Mouse (Mus musculus): ENCODE data around the gene Fbxo47. TPM values are rescaled to one million over a fixed set of nuclear protein-coding genes. Genes with fewer than 3 reads are reported as not detected.

The Fbxo47 gene
- polyA plus RNA-seq, 1 experiment, result 0.98 TPM

DNA sequence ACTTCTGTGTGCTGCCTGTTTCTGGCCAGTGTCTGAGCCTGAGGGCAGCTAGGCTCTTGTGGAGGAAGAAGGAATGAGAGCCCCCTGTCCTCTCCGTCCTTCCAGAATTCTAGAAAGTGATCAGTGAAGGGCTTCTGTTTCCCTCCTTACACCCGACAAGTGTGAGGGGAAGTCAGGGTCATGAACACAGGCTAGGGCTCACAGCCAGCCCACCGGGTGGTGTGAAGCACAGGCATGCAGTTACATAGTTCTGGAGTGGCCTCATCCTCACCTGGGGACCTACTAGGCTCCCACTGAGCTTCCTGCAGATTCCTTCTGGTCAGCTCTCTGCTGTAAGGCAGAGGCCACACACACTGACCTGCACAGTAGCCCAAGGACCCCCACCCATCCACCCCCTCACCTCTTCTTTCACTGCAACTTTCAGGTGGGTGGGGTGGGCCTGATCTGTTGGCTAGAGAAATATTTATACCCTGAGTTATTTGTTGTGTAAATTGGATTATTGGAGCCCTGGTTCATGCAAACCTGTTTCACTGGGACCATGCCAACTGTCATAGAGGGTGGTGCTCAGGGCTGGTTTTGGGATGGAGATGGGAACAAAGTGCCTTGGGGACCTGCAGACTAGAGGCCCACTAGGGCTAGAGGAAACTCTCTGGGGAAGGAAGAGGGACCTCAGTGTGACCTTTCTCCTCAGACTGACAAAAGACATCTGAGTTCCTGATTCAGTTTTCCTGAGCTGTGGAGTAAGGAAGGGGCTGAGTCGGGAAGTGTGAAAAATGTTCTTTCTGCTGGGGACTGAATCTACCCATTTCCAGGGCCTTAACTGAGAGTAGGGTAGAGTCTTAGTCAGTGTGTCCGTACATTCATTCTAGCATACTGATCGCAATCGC lies 74.5 kb downstream of the Fbxo47 start:
- DNase-seq, result peak in 1 of 2 experiments; percentile 37
- TF ChIP-seq POLR2A (IDR thresholded peaks at IDR 0.05; ENCODE audit: borderline replicate concordance, insufficient read depth, low read length) (no peak), CTCF (IDR thresholded peaks at IDR 0.05; ENCODE audit: borderline replicate concordance, insufficient read depth, low read depth, low read length) (no peak)
- Histone ChIP-seq H3K4me1 (ENCODE audit: control insufficient read depth, insufficient read depth, low read length) (peaks cover 72% of the 10 kb centered on the region), H3K27me3 (ENCODE audit: control insufficient read depth, insufficient read depth, low read length) (no peaks in the 10 kb centered on the region), H3K4me3 (replicated peaks; ENCODE audit: insufficient read depth, low read depth, low read length) (no peak overlapping the region), H3K27ac (ENCODE audit: insufficient read depth, low read length) (peak overlapping the region; percentile 30; the same call in 1 of the 2 replicates)
- WGBS, result 57% methylated on average over 7 of the region's 7 CpGs

DNA sequence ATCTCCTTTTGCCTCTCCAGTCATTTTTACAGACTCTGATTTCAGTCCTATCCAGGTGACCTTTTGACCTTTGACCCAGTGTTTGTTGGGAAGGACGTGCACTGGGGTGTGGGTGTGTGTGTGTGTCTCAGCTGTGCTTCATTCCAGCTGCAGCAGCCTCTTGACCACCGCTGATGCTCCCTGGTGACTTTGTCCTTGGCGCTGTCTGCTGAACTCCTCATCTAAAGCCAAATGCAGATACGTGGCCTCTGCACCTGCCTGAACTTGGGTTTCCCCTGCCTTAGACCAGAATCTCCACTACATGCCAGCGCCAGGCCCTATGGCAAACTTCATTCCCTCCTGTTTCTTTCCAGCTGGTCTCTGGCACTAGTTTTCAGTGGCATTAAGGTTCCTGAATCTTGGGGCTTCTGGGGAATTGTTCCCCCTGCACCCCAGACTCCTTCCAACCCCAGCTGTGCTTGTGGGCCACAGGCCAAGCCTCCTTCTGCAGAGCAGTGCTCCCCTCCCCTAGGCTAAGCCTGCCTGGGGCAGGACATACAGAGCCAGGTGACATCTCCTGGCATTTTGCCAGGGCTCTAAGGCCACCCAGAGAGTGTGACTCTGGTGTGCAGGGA lies 75.2 kb downstream of the Fbxo47 start:
- no peak overlapping the region for H3K4me3 ChIP-seq (replicated peaks; ENCODE audit: insufficient read depth, low read depth, low read length)
- H3K4me1 ChIP-seq (ENCODE audit: control insufficient read depth, insufficient read depth, low read length), result peaks cover 70% of the 10 kb centered on the region
- 23% methylated on average over 5 of the region's 5 CpGs for WGBS
- TF ChIP-seq CTCF (IDR thresholded peaks at IDR 0.05; ENCODE audit: borderline replicate concordance, insufficient read depth, low read depth, low read length) (no peak), POLR2A (IDR thresholded peaks at IDR 0.05; ENCODE audit: borderline replicate concordance, insufficient read depth, low read length) (no peak)
- H3K27me3 ChIP-seq (ENCODE audit: control insufficient read depth, insufficient read depth, low read length), result no peaks in the 10 kb centered on the region
- H3K27ac ChIP-seq (ENCODE audit: insufficient read depth, low read length), result peak overlapping the region; percentile 30; the same call in 1 of the 2 replicates
- peak; percentile 72 to 76 for DNase-seq

DNA sequence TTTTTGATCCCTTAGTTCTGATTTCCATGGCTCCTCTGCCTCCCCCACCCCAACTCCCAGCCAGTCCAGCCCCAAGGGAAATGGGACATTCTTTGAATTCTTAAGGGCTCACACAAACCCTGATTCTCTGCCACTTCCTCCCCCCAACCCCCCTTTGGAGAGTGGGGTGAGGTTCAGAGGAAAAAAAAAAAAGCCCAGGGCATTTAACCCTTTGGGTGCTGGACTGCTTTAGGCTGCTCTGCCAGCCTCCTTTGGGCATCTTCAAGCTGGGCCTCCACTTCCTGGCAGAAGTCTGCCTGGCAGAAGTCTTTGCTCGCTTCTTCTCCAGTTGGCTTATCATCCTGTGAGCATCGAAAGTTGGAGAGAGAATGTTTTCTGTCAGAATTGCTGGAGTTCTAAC lies 75.9 kb downstream of the Fbxo47 start:
- peak in 1 of 2 experiments; percentile 25 for DNase-seq
- TF ChIP-seq POLR2A (IDR thresholded peaks at IDR 0.05; ENCODE audit: borderline replicate concordance, insufficient read depth, low read length) (no peak), CTCF (IDR thresholded peaks at IDR 0.05; ENCODE audit: borderline replicate concordance, insufficient read depth, low read depth, low read length) (no peak)
- H3K27me3 ChIP-seq (ENCODE audit: control insufficient read depth, insufficient read depth, low read length), result no peaks in the 10 kb centered on the region
- no peak overlapping the region for H3K27ac ChIP-seq (ENCODE audit: insufficient read depth, low read length)
- H3K4me3 ChIP-seq (replicated peaks; ENCODE audit: insufficient read depth, low read depth, low read length), result no peak overlapping the region
- WGBS, result 32% methylated on average over 2 of the region's 2 CpGs
- H3K4me1 ChIP-seq (ENCODE audit: control insufficient read depth, insufficient read depth, low read length), result peaks cover 65% of the 10 kb centered on the region

DNA sequence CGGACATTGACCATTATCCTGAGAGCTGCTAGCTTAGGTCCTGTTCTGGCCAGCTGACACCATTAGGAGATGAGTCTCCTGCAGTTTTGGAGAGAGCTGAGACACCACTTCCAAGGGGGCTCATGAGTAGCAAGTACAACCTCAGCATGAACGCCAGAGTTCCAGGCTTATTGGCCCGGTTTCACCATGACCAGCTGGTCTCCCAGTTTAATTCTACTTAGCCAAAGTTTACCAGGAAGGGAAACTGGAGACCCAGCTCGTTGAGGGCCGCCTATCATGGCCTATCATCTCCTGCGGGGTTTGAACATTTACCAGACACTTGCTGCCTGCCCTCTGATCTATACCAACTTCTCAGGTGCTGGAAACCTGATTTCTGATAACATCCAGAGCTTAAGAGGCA lies 76.3 kb downstream of the Fbxo47 start:
- Histone ChIP-seq H3K27ac (ENCODE audit: insufficient read depth, low read length) (peak overlapping the region; percentile 30; the same call in 1 of the 2 replicates), H3K4me1 (ENCODE audit: control insufficient read depth, insufficient read depth, low read length) (peaks cover 61% of the 10 kb centered on the region), H3K4me3 (replicated peaks; ENCODE audit: insufficient read depth, low read depth, low read length) (no peak overlapping the region), H3K27me3 (ENCODE audit: control insufficient read depth, insufficient read depth, low read length) (no peaks in the 10 kb centered on the region)
- TF ChIP-seq CTCF (IDR thresholded peaks at IDR 0.05; ENCODE audit: borderline replicate concordance, insufficient read depth, low read depth, low read length) (no peak), POLR2A (IDR thresholded peaks at IDR 0.05; ENCODE audit: borderline replicate concordance, insufficient read depth, low read length) (no peak)
- WGBS, result 15% methylated on average over 6 of the region's 6 CpGs
- DNase-seq, result peak in 1 of 2 experiments; percentile 31

DNA sequence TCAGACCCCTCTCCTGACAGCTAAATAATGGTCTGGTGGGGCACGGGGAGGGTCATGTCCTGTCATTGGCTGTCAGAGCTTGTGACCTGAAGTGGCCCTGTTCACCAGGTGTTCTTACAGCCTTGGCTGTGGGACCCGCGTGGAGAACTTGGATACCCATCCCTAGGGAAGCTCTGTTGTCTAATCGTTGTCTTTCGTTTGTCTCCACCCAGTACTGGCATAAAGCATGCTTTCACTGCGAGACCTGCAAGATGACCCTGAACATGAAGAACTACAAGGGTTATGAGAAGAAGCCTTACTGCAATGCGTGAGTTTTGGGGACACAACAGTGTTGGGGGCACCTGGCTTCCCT lies 77.4 kb downstream of the Fbxo47 start:
- H3K4me3 ChIP-seq (replicated peaks; ENCODE audit: insufficient read depth, low read depth, low read length), result no peak overlapping the region
- H3K27ac ChIP-seq (ENCODE audit: insufficient read depth, low read length), result no peak overlapping the region
- WGBS, result 50% methylated on average over 7 of the region's 7 CpGs
- DNase-seq, result no peak
- H3K4me1 ChIP-seq (ENCODE audit: control insufficient read depth, insufficient read depth, low read length), result peaks cover 62% of the 10 kb centered on the region
- no peak for TF ChIP-seq CTCF (IDR thresholded peaks at IDR 0.05; ENCODE audit: borderline replicate concordance, insufficient read depth, low read depth, low read length)
- TF ChIP-seq POLR2A (IDR thresholded peaks at IDR 0.05; ENCODE audit: borderline replicate concordance, insufficient read depth, low read length), result no peak
- no peaks in the 10 kb centered on the region for H3K27me3 ChIP-seq (ENCODE audit: control insufficient read depth, insufficient read depth, low read length)

DNA sequence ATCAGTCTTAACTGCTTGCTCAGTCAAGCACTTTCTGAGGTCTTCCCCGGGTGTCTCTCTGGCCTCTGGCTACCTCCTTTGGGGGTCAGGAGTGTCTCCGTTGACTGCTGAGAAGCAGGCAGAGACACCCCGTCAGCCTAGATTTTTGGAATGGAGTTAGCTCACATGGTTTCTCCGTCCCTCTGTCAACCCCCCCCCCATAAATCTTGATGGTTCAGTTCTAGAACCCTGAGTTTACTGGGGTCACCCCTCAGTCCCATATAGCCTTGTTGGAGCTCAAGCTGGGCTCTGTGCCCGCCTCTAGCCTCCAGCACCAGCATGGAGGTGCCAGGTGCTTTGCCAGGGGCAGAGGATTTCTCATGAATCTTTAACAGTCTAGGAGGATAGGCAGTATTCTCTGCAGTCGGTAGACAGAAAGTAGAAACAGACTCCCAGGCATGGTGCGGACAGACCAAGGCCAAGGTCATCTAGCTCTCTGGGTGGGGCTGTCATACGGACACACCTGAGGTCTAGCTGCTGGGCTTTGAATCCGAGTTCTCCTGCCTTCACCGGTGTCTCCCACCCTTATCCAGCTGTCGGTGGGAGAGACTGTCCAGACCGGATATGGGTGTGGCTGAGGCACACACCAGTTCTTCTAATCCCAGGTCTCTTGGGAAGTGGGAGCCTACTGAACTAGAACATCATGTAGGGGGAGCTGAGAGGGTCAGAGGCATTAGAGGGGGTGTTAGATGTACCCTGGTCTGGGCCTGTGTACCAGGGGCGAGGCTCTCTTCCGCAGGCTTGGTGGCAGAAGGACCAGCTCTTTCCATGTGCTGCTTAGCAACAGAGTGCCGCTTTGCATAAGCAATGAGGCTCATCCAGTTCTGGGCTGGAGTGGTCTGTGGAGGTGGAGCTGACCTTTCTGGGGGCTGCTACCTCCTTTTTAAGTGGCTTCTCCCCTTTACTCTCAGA lies 78.0 kb downstream of the Fbxo47 start:
- Histone ChIP-seq H3K27me3 (ENCODE audit: control insufficient read depth, insufficient read depth, low read length) (no peaks in the 10 kb centered on the region), H3K27ac (ENCODE audit: insufficient read depth, low read length) (no peak overlapping the region), H3K4me1 (ENCODE audit: control insufficient read depth, insufficient read depth, low read length) (peaks cover 63% of the 10 kb centered on the region), H3K4me3 (replicated peaks; ENCODE audit: insufficient read depth, low read depth, low read length) (no peak overlapping the region)
- DNase-seq, result peak in 1 of 2 experiments; percentile 31
- TF ChIP-seq CTCF (IDR thresholded peaks at IDR 0.05; ENCODE audit: borderline replicate concordance, insufficient read depth, low read depth, low read length) (no peak), POLR2A (IDR thresholded peaks at IDR 0.05; ENCODE audit: borderline replicate concordance, insufficient read depth, low read length) (no peak)
- WGBS, result 26% methylated on average over 15 of the region's 15 CpGs
